Mouse (Mus musculus) left cerebral cortex, adult 8-10 months (tissue): Measurements from ENCODE around the gene Lrch3. TPM values are rescaled to one million over a fixed set of nuclear protein-coding genes. Genes with fewer than 3 reads are reported as not detected.
A peak's percentile ranks its signal among the peaks of the same experiment; 100 is the strongest.
"Not testable (repeated sequence)": the region's sequence is repeated elsewhere in the genome, so short reads cannot be mapped to it uniquely, and the experiment has no call there.

Experiments
- DNase-seq, 2 experiments: peaks; one replicate each; pipeline ENCODE4 v3.0.0; 2022; ENCODE audit warnings: low spot score in 2 of 2
- total RNA-seq, 4 experiments: library from RNA; stranded (reverse); gene quantifications; 2 replicates each; pipeline ENCODE4 v1.2.4; 2022

The Lrch3 gene
- total RNA-seq = 10 to 100 TPM; 34.4 to 51.8 (median 42.0) TPM

GRCm38 (mm10) chr16:32913937-32914881 is at the start of gene Lrch3:
Gene Lrch3, plus strand, starts transcription at chr16:32914100.
- DNase-seq = peak; percentile 80 to 84

DNA sequence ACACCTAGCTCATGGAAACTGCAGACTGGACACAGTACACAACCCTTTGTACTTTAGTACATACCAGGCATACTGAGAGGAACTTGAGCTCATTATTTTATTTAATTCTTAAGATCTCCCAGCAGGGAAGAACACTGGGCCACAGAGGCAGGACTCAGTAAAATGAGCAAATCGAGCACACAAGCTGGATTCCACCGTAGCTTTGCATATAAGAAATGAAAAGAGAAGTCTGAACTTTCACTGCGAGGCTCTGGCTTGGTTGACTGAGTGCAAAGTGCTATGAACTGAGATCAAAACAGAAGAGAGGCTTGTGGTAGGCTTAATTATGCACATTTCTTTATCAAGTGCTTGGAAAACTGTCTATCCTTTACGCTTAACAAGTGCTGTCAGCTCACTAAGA is 48.5 kb upstream of the Lrch3 start:
- DNase-seq = no peak

DNA sequence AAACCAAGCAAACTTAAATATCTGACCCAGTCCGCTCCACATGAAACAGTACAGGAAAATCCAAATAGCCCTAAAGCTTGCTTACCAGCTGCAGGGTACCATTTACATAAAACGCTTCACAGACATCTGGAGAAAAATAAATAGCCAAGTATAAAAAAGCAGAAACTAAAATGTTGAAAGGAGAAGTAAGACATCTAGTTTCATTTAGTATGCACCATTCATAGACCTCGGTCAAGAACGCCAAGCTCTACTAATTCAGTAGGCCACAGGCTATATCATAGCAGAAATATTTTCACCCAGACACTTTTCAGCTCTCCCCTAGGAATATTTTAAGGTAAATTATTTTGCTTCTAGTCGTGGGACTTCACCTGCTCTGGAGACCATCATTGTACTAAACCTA is 47.2 kb upstream of the Lrch3 start:
- no peak for DNase-seq

DNA sequence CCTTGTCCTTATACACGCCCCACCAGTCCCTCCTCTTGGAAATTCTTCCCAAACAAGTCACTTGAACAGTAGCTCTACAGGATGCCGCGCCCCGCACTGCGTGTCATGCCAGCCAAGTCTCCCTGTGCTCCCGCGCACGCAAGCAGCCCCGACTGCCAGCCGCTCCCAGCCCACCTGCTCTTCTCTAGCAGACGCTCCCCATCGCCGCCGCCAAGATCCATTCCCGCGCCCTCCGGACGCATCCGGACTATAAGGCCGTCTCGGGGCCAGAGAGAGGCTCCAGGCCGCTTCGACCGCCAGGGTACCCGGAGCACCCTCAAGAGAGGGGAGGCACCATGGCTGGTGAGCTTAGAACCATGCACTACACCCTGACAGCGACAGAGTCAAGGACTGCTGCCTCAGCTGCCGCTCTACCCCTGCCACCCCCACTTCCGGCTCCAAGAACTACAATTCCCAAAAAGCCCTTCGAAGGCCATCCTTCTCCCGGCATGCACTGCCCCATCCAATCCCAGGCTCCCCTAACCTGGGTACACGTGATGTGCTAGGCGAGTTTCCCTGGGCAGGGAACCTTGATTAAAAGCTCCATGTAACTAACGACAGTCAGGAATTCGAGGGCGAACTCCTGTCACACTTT is 45.9 kb upstream of the Lrch3 start:
- peak; percentile 78 to 91 for DNase-seq

DNA sequence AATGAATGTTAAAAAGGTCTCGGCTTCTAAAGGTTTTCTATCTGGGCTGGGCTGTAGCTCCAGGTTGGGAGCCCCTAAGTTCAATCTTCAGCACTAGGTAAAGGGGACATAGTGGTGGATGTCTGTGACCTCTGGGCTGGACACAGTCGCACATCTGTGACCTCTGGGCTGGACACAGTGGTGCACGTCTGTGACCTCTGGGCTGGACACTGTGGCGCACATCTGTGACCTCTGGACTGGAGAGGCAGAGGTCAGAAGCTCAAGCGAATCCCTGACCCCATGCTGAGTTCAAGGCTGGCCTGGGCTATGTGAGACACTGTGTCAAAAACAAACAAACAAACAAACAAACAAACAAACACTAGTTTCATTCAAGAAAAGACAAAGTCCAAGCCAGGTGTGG is 43.7 kb upstream of the Lrch3 start:
- no peak for DNase-seq

GRCm38 (mm10) chr16:32873366-32873765 is 40.5 kb upstream of the Lrch3 start:
- no peak for DNase-seq

GRCm38 (mm10) chr16:32875281-32875680 is 38.6 kb upstream of the Lrch3 start:
- DNase-seq = not testable (repeated sequence)

- no peak for DNase-seq
Measured at GRCm38 (mm10) chr16:32875847-32876246, 38.1 kb upstream of the Lrch3 start.

GRCm38 (mm10) chr16:32876831-32877230 is 37.1 kb upstream of the Lrch3 start:
- DNase-seq = no peak

GRCm38 (mm10) chr16:32877343-32878156 is 36.4 kb upstream of the Lrch3 start, which contains the start of the genes Fyttd1 and Rubcn:
Gene Fyttd1, plus strand, starts transcription at chr16:32877500.
Gene Rubcn, minus strand, starts transcription at chr16:32877766.
- DNase-seq = peak; percentile 80 to 95

DNA sequence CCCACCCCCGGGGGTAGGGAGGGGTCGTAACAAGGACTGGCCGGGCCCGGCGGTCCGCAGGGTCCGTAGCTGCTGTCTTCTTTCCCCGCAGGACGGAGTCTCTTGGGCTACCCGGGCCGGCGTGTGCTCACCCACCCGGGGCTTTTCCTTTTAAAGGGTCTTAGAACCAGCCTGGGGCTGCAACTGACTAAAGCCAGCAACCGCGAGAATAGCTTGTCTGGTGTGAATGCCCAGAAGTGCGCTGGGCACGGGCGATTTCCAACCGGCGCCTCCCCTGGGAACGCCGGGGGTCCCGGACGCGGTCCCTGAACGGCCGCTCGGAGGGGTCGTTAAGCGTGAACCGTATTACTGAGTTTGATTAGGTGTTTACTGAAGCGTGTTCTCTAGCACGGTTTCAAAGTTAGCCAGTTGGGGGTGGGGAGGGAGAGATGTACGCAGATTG is 35.7 kb upstream of the Lrch3 start:
- no peak for DNase-seq

DNA sequence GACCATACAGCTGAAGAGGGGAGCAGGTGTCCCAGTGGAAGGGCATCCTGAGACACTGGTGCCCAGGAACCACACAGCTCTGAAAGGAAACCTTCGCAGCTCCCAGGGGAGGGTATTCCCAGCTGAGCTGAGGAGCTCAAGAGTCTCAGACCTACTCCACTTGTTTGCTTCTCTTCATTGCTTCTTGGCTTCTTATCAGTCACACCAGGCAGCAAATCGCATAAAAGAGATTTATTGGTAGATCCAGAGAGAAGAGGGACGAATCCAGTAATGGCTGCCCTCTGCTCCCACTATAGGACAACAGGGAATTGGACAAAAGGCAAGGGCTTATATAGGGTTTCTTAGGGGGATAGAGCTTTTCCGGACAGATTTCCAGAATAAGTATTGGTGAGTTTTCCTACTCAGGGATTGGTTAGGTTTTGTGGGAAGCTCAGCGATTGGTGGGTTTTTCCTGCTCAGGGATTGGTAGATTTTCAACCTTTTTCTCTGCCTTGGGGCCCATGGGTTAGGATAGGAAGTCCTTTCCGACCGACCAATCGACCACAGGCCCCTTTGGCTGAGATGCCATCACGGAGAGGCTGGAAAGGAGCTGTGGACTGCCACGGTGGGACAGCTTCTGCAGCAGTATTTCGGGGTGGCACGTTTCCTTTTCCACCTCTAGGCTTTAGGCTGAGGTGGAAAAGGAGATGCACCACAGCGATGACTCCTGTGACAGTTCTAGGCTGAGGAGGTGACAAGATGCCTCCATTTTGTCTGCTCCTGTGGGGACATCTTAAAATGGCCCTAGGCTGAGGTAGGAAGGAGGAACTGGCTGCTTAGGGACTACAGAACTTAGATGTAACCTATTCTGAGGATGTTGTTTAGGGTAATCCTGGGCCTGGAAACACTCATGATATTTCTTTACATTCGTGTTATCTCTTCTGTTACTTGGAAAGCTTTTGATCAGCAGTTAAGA is 34.7 kb upstream of the Lrch3 start:
- no peak for DNase-seq

GRCm38 (mm10) chr16:32881538-32881937 is 32.4 kb upstream of the Lrch3 start:
- no peak for DNase-seq

- DNase-seq = no peak
Measured at GRCm38 (mm10) chr16:32887996-32888395, 25.9 kb upstream of the Lrch3 start.

DNA sequence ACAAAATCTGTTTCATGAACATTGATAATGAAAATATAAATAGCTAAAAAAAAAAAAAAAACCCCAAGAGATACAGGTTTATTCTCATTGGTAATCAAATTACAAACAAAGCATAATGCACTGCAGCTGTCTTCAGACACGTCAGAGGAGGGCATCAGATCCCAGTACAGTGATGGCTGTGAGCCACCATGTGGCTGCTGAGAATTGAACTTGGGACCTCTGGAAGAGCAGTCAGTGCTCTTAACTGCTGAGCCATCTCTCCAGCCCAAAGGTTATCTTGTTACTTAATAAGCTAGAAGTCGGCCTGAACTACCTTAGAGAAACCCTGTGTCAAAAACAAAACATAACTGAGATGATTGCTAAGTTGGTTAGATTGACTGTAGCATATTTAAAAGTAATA is 24.0 kb upstream of the Lrch3 start:
- no peak for DNase-seq

DNA sequence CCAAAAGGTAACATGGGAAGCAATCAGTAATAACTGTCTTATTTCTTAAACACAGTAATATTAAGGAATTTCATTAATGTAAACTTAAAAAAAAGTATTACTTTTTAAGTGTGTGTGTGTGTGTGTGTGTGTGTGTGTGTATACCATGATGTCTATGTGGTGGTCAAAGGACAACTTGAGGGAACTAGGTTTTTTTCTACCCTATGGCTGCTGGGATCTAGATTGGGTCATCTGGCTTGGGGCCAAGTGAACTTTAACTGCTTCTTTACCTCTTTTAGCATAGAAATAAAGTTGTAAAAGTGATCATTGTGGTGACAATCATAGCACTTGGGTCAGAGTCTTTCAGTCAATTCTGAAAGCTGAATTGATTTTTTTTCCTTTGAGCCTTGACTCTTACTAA is 17.8 kb upstream of the Lrch3 start:
- DNase-seq = no peak

GRCm38 (mm10) chr16:32901360-32902050 is 12.4 kb upstream of the Lrch3 start:
- no peak for DNase-seq

DNA sequence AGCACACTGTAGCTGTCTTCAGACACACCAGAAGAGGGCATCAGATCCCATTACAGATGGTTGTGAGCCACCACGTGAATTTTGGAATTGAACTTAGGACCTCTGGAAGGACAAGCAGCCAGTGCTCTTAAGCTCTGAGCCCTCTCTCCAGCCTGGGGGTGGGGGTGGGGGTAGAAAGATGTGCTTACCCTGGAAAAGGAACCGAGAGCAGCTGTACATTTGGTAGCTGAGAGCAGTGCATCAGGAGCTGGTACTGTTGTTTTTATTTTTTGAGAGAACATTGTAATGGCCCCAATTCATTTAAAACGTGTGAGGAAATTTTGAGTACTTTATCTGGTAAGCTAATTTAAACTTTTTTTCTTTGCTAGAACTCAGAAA is 11.9 kb upstream of the Lrch3 start:
- DNase-seq = no peak

DNA sequence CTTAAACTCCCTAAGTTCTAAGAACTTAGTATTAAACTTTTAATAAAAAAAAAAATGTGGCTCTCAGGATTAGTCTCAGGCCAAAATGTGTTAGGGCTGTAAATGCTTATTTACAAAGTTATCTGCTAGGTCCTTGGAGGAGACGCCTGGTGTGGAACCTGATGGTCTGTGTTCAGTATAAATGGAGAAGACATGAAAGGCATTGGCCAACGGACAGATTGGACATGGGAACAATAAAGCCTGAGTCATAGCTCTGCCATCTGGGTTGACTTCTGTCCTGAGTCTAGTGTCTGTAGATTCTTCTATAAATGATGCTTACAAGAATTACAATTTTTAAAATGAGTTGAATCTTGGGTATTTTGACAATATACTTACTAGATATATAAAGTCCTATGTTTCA is 7.7 kb upstream of the Lrch3 start:
- no peak for DNase-seq

- no peak for DNase-seq
Measured at GRCm38 (mm10) chr16:32906727-32907126, 7.2 kb upstream of the Lrch3 start.
